Mouse (Mus musculus) spleen, adult 12 weeks (tissue): ENCODE data around the gene Rere.
"Not testable (repeated sequence)": the region's sequence is repeated elsewhere in the genome, so short reads cannot be mapped to it uniquely, and the experiment has no call there.

Experiments
- DNase-seq: peaks from one replicate; pipeline ENCODE4 v3.0.0; 2022; ENCODE audit warnings: low spot score

Rere gene

GRCm38 (mm10) chr4:150283993-150284392 is 2.5 kb downstream of the Rere start:
- DNase-seq: no peak

- no peak for DNase-seq
Measured at GRCm38 (mm10) chr4:150286980-150287379, 5.5 kb downstream of the Rere start.

GRCm38 (mm10) chr4:150287463-150287862 is 6.0 kb downstream of the Rere start:
- DNase-seq: not testable (repeated sequence)

GRCm38 (mm10) chr4:150291900-150292299 is 10.5 kb downstream of the Rere start:
- DNase-seq: no peak

GRCm38 (mm10) chr4:150294870-150295269 is 13.4 kb downstream of the Rere start:
- no peak for DNase-seq

- DNase-seq: no peak
Measured at GRCm38 (mm10) chr4:150295966-150296365, 14.5 kb downstream of the Rere start.

- DNase-seq: no peak
Measured at GRCm38 (mm10) chr4:150302726-150303125, 21.3 kb downstream of the Rere start.

GRCm38 (mm10) chr4:150306701-150307100 is 25.3 kb downstream of the Rere start:
- DNase-seq: no peak

- no peak for DNase-seq
Measured at GRCm38 (mm10) chr4:150307226-150307625, 25.8 kb downstream of the Rere start.

GRCm38 (mm10) chr4:150311431-150311830 is 30.0 kb downstream of the Rere start:
- DNase-seq: no peak

- DNase-seq: no peak
Measured at GRCm38 (mm10) chr4:150312646-150313045, 31.2 kb downstream of the Rere start.

- DNase-seq: no peak
Measured at GRCm38 (mm10) chr4:150315301-150315700, 33.9 kb downstream of the Rere start.

- DNase-seq: no peak
Measured at GRCm38 (mm10) chr4:150316546-150316945, 35.1 kb downstream of the Rere start.

GRCm38 (mm10) chr4:150325046-150325801 is 43.8 kb downstream of the Rere start:
- no peak for DNase-seq

GRCm38 (mm10) chr4:150326005-150326404 is 44.6 kb downstream of the Rere start:
- DNase-seq: no peak

- no peak for DNase-seq
Measured at GRCm38 (mm10) chr4:150327476-150327875, 46.0 kb downstream of the Rere start.

- DNase-seq: no peak
Measured at GRCm38 (mm10) chr4:150333927-150334682, 52.7 kb downstream of the Rere start.

- no peak for DNase-seq
Measured at GRCm38 (mm10) chr4:150337260-150337659, 55.8 kb downstream of the Rere start.

GRCm38 (mm10) chr4:150338906-150339650 is 57.6 kb downstream of the Rere start:
- DNase-seq: no peak

- no peak for DNase-seq
Measured at GRCm38 (mm10) chr4:150340796-150341525, 59.5 kb downstream of the Rere start.

- no peak for DNase-seq
Measured at GRCm38 (mm10) chr4:150344526-150344925, 63.1 kb downstream of the Rere start.
